Mouse (Mus musculus): ENCODE results near the gene Slitrk6. TPM values are rescaled to one million over a fixed set of nuclear protein-coding genes. Genes with fewer than 3 reads are reported as not detected.

The Slitrk6 gene
- 3.5 and 4.5 TPM in 2 replicates for polyA plus RNA-seq (2014; fragmentation: Nextera tagmentation; extraction: Ambion mirVana)

GRCm38 (mm10) chr14:110754484-110755307 lies at the start of gene Slitrk6:
TSS of gene Slitrk6 (minus strand) at chr14:110755149.
- Histone ChIP-seq H3K27ac (peak within 1 kb of the TSS; percentile 3; the same call in 1 of the 2 replicates), H3K27me3 (ENCODE audit: control insufficient read depth, insufficient read depth, low read length) (no peaks in the 10 kb centered on the region), H3K4me1 (replicated peaks; ENCODE audit: control insufficient read depth, insufficient read depth, low read length) (no peaks in the 10 kb centered on the region), H3K9me3 (ENCODE audit: control insufficient read depth, low read length) (no peaks in the 10 kb centered on the region), H3K4me3 (replicated peaks; ENCODE audit: low read length) (peak within 1 kb of the TSS; percentile 25), H3K4me2 (replicated peaks) (peak within 1 kb of the TSS; percentile 53), H3K9ac (peak within 1 kb of the TSS; percentile 44), H3K36me3 (replicated peaks; ENCODE audit: control insufficient read depth, insufficient read depth) (no peaks in the 10 kb centered on the region)
- 24% methylated on average over 11 of the region's 11 CpGs for WGBS
- peak; percentile 89 for ATAC-seq (ENCODE audit: low FRiP score)
- DNase-seq (ENCODE audit: low spot score): peak; percentile 32

GRCm38 (mm10) chr14:110777546-110777945 lies 22.6 kb upstream of the Slitrk6 start:
- no peak for ATAC-seq (ENCODE audit: low FRiP score)
- H3K36me3 ChIP-seq (replicated peaks; ENCODE audit: control insufficient read depth, insufficient read depth): no peaks in the 10 kb centered on the region

GRCm38 (mm10) chr14:110770694-110771093 lies 15.7 kb upstream of the Slitrk6 start:
- Histone ChIP-seq H3K4me3 (replicated peaks; ENCODE audit: low read length) (no peak overlapping the region), H3K36me3 (replicated peaks; ENCODE audit: control insufficient read depth, insufficient read depth) (no peaks in the 10 kb centered on the region), H3K4me2 (replicated peaks) (no peak overlapping the region), H3K27ac (no peak overlapping the region), H3K27me3 (ENCODE audit: control insufficient read depth, insufficient read depth, low read length) (no peaks in the 10 kb centered on the region), H3K9me3 (ENCODE audit: control insufficient read depth, low read length) (no peaks in the 10 kb centered on the region), H3K4me1 (replicated peaks; ENCODE audit: control insufficient read depth, insufficient read depth, low read length) (no peaks in the 10 kb centered on the region), H3K9ac (no peak overlapping the region)
- no peak for DNase-seq (ENCODE audit: low spot score)
- no peak for ATAC-seq (ENCODE audit: low FRiP score)
- WGBS: 90% methylated on average over 1 of the region's 1 CpGs

More at GRCm38 (mm10) chr14:110777546-110777945, 22.6 kb upstream of the Slitrk6 start:
- H3K4me1 ChIP-seq (replicated peaks; ENCODE audit: control insufficient read depth, insufficient read depth, low read length): no peaks in the 10 kb centered on the region
- peak; percentile 73 for DNase-seq (ENCODE audit: low spot score)
- H3K27ac ChIP-seq: no peak overlapping the region
- H3K27me3 ChIP-seq (ENCODE audit: control insufficient read depth, insufficient read depth, low read length): no peaks in the 10 kb centered on the region
- H3K4me3 ChIP-seq (replicated peaks; ENCODE audit: low read length): no peak overlapping the region
- no peak overlapping the region for H3K9ac ChIP-seq
- H3K4me2 ChIP-seq (replicated peaks): no peak overlapping the region
- H3K9me3 ChIP-seq (ENCODE audit: control insufficient read depth, low read length): no peaks in the 10 kb centered on the region

- H3K4me2 ChIP-seq (replicated peaks): no peak overlapping the region
- 22% methylated on average over 7 of the region's 7 CpGs for WGBS
- H3K4me3 ChIP-seq (replicated peaks; ENCODE audit: low read length): no peak overlapping the region
- DNase-seq (ENCODE audit: low spot score): peak; percentile 90
- H3K4me1 ChIP-seq (replicated peaks; ENCODE audit: control insufficient read depth, insufficient read depth, low read length): no peaks in the 10 kb centered on the region
- no peak overlapping the region for H3K27ac ChIP-seq
- H3K36me3 ChIP-seq (replicated peaks; ENCODE audit: control insufficient read depth, insufficient read depth): no peaks in the 10 kb centered on the region
- no peak for ATAC-seq (ENCODE audit: low FRiP score)
- no peaks in the 10 kb centered on the region for H3K27me3 ChIP-seq (ENCODE audit: control insufficient read depth, insufficient read depth, low read length)
- H3K9ac ChIP-seq: no peak overlapping the region
- no peaks in the 10 kb centered on the region for H3K9me3 ChIP-seq (ENCODE audit: control insufficient read depth, low read length)
Measured at GRCm38 (mm10) chr14:110762588-110763220, 7.8 kb upstream of the Slitrk6 start.

- Histone ChIP-seq H3K27ac (no peak overlapping the region), H3K9ac (no peak overlapping the region), H3K4me2 (replicated peaks) (no peak overlapping the region), H3K27me3 (ENCODE audit: control insufficient read depth, insufficient read depth, low read length) (no peaks in the 10 kb centered on the region), H3K4me3 (replicated peaks; ENCODE audit: low read length) (no peak overlapping the region), H3K9me3 (ENCODE audit: control insufficient read depth, low read length) (no peaks in the 10 kb centered on the region), H3K36me3 (replicated peaks; ENCODE audit: control insufficient read depth, insufficient read depth) (no peaks in the 10 kb centered on the region), H3K4me1 (replicated peaks; ENCODE audit: control insufficient read depth, insufficient read depth, low read length) (no peaks in the 10 kb centered on the region)
- no peak for ATAC-seq (ENCODE audit: low FRiP score)
- WGBS: 65% methylated on average over 1 of the region's 1 CpGs
- no peak for DNase-seq (ENCODE audit: low spot score)
Measured at GRCm38 (mm10) chr14:110760909-110761308, 6.0 kb upstream of the Slitrk6 start.

- peak overlapping the region; percentile 53 for H3K4me2 ChIP-seq (replicated peaks)
- H3K4me1 ChIP-seq (replicated peaks; ENCODE audit: control insufficient read depth, insufficient read depth, low read length): no peaks in the 10 kb centered on the region
- H3K27me3 ChIP-seq (ENCODE audit: control insufficient read depth, insufficient read depth, low read length): no peaks in the 10 kb centered on the region
- no peak overlapping the region; the same call in 1 of the 2 replicates for H3K9ac ChIP-seq
- peak overlapping the region; percentile 25 for H3K4me3 ChIP-seq (replicated peaks; ENCODE audit: low read length)
- ATAC-seq (ENCODE audit: low FRiP score) (peak; percentile 58; the same call in 1 of the 2 replicates), DNase-seq (ENCODE audit: low spot score) (peak; percentile 62)
- no peaks in the 10 kb centered on the region for H3K36me3 ChIP-seq (replicated peaks; ENCODE audit: control insufficient read depth, insufficient read depth)
- H3K9me3 ChIP-seq (ENCODE audit: control insufficient read depth, low read length): no peaks in the 10 kb centered on the region
- H3K27ac ChIP-seq: no peak overlapping the region
- 43% methylated on average over 4 of the region's 4 CpGs for WGBS
Measured at GRCm38 (mm10) chr14:110755308-110755650, 330 bp upstream of the Slitrk6 start.

- H3K9me3 ChIP-seq (ENCODE audit: control insufficient read depth, low read length): no peaks in the 10 kb centered on the region
Measured at GRCm38 (mm10) chr14:110739861-110740260, 15.1 kb downstream of the Slitrk6 start.

GRCm38 (mm10) chr14:110739368-110739767 lies 15.6 kb downstream of the Slitrk6 start:
- H3K4me1 ChIP-seq (replicated peaks; ENCODE audit: control insufficient read depth, insufficient read depth, low read length): no peaks in the 10 kb centered on the region
- 64% methylated on average over 1 of the region's 1 CpGs for WGBS
- H3K4me2 ChIP-seq (replicated peaks): no peak overlapping the region
- no peaks in the 10 kb centered on the region for H3K27me3 ChIP-seq (ENCODE audit: control insufficient read depth, insufficient read depth, low read length)
- ATAC-seq (ENCODE audit: low FRiP score): no peak
- H3K36me3 ChIP-seq (replicated peaks; ENCODE audit: control insufficient read depth, insufficient read depth): no peaks in the 10 kb centered on the region
- H3K4me3 ChIP-seq (replicated peaks; ENCODE audit: low read length): no peak overlapping the region
- H3K9me3 ChIP-seq (ENCODE audit: control insufficient read depth, low read length): no peaks in the 10 kb centered on the region
- H3K27ac ChIP-seq: no peak overlapping the region
- no peak for DNase-seq (ENCODE audit: low spot score)
- no peak overlapping the region for H3K9ac ChIP-seq

More at GRCm38 (mm10) chr14:110739861-110740260, 15.1 kb downstream of the Slitrk6 start:
- Histone ChIP-seq H3K4me1 (replicated peaks; ENCODE audit: control insufficient read depth, insufficient read depth, low read length) (no peaks in the 10 kb centered on the region), H3K27ac (no peak overlapping the region), H3K9ac (no peak overlapping the region), H3K4me3 (replicated peaks; ENCODE audit: low read length) (no peak overlapping the region), H3K27me3 (ENCODE audit: control insufficient read depth, insufficient read depth, low read length) (no peaks in the 10 kb centered on the region), H3K36me3 (replicated peaks; ENCODE audit: control insufficient read depth, insufficient read depth) (no peaks in the 10 kb centered on the region), H3K4me2 (replicated peaks) (no peak overlapping the region)
- WGBS: 10% methylated on average over 7 of the region's 7 CpGs
- DNase-seq (ENCODE audit: low spot score) (no peak), ATAC-seq (ENCODE audit: low FRiP score) (0 out of 2 replicates have a peak, but pooled peaks have one; percentile 57)

GRCm38 (mm10) chr14:110728344-110728910 lies 26.5 kb downstream of the Slitrk6 start:
- WGBS: 35% methylated on average over 4 of the region's 4 CpGs
- H3K27ac ChIP-seq: no peak overlapping the region
- no peaks in the 10 kb centered on the region for H3K27me3 ChIP-seq (ENCODE audit: control insufficient read depth, insufficient read depth, low read length)
- no peaks in the 10 kb centered on the region for H3K36me3 ChIP-seq (replicated peaks; ENCODE audit: control insufficient read depth, insufficient read depth)
- ATAC-seq (ENCODE audit: low FRiP score) (no peak), DNase-seq (ENCODE audit: low spot score) (no peak)
- 0 out of 2 replicates have a peak, but pooled peaks cover 4% of the 10 kb centered on the region for H3K4me1 ChIP-seq (replicated peaks; ENCODE audit: control insufficient read depth, insufficient read depth, low read length)
- H3K4me3 ChIP-seq (replicated peaks; ENCODE audit: low read length): no peak overlapping the region
- H3K9me3 ChIP-seq (ENCODE audit: control insufficient read depth, low read length): no peaks in the 10 kb centered on the region
- H3K9ac ChIP-seq: no peak overlapping the region
- no peak overlapping the region for H3K4me2 ChIP-seq (replicated peaks)

Measured in hindbrain, embryonic 14.5 days (tissue).